Mouse (Mus musculus) olfactory bulb, adult 2 months (tissue): ENCODE measurements around the gene Astn1.

Experiments
- CTCF ChIP-seq: fragments of 200-500 bp; IDR thresholded peaks from 2 replicates; pipeline ENCODE4 v1.5.1; 2012; ENCODE audit warnings: low read depth, mild to moderate bottlenecking, low read length, moderate library complexity; ENCODE audit not compliant: insufficient read depth
- POLR2A ChIP-seq: fragments of 200-500 bp; IDR thresholded peaks from 2 replicates; pipeline ENCODE4 v1.6.1; 2012; ENCODE audit warnings: mild to moderate bottlenecking, low read depth, low read length, moderate library complexity; ENCODE audit not compliant: insufficient read depth

DNA sequence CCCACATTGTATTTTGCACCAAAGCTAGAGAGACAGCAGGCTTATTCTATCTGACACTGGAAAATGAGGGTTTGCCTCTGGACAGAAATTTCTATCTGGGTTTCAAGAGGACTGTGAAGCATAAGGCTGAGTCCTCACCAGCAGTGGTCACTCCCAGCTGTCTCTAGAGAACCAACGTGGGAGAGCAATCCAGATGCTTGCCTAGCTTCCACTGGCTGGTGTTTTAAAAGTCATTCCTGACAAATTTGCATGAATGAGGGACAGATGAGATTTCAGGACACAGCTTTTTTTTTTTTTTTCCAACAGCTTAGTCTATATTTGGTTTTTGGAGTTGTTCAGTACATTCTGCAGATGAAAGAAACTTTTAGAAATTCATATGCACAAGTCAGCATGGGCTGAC, 213.9 kb downstream of the Astn1 start:
- TF ChIP-seq CTCF (no peak), POLR2A (no peak)
